Mouse (Mus musculus) kidney, postnatal 4 days (tissue): ENCODE data around the gene Reps2.

ENCODE experiments used
- DNase-seq, 2 experiments: peaks; one replicate each; pipeline ENCODE4 v3.0.0; 2021; ENCODE audit warnings: mixed read lengths in 2 of 2

Gene Reps2

DNA sequence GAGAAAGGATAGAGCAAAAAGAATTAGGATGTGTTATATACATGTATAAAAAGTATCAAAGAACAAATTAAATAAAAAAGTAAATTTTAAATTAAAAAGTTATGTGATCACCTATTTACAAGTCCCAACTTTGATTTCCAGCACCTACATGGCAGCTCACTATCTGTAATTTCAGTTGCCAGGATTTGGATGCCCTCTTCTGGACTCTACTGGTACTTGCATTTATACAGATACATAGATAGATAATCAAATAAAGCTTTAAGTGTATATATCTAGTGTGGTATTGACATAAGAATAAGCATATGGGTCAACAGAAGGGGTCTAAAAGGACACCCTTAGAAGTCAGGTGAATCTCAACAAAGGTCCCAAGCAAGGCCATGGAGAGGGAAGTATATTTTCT is 155.7 kb downstream of the Reps2 start:
- no peak for DNase-seq

DNA sequence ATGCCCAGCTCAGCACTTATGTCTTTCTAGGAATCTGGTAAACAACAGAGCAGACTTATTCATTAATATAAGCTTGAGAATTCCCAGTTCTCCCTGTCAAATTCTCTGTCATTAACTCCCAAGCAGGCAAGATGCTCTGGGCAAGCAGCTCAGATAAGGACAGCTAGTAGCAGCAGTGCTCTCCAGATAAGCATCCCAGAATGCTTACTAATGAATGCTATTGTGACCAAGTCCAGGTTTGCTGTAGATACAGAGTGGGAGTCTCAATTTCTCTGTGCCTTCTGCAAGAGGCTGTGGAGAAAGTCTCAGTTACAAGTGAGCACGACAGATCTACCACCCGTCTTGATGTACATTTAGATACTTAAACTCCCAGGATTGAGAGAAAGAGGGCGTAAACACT is 173.2 kb downstream of the Reps2 start:
- DNase-seq, result no peak

DNA sequence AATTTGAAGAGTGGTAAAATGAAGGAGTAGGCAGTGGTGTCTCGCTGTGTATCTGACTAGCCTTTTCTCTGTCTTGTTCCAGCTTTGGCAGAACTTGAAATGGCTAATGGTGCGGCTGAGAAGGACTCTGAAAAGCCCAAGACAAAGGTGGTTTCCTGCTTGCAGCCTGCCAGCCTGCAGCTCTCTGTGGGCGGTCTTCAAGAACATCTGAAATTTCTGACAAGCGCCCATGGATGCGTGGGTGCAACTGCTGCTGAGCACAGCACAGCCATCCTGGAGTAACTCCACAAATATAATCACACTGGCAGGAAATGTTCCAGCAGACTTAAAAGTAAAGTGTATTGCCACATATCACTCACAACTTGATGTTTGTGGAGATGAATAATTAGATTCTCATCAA is 181.3 kb downstream of the Reps2 start:
- DNase-seq, result no peak

DNA sequence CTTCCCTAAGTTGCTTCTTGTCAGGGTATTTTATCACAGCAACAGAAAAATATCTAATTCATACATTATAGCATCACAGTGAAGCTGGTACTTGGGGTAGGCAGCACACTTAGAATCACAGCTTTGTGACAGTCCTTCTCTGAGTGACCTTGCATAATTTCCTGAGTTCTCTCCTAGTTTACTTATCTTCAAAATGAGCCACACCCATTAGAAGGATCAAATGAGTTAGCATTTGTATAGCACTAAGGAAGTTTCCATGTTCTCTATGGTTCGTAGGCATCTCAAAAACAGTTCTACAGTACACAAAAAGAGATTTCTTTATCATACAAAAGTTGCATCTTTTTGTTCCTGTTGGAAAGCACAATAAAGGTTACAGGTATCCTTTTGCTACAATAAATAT is 187.0 kb downstream of the Reps2 start:
- no peak for DNase-seq

DNA sequence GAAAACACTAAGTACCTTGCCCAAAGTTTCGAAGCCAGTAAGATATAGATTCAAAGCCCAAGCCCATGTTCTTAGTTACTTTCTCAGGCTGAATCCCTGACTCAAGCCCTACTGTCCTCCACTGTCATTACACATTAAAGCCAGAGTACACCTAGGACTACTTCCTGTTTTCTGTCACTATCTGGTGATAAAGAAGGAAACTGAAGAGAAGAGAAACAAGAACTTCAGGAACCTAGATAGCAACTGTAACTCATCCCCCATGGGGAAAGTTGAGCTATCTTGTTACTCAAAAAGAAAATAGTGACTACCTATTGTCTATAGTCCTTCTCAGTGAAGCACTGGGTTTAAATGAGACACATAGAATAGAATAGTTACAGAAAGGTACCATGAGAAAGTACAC is 188.1 kb downstream of the Reps2 start:
- DNase-seq, result no peak

DNA sequence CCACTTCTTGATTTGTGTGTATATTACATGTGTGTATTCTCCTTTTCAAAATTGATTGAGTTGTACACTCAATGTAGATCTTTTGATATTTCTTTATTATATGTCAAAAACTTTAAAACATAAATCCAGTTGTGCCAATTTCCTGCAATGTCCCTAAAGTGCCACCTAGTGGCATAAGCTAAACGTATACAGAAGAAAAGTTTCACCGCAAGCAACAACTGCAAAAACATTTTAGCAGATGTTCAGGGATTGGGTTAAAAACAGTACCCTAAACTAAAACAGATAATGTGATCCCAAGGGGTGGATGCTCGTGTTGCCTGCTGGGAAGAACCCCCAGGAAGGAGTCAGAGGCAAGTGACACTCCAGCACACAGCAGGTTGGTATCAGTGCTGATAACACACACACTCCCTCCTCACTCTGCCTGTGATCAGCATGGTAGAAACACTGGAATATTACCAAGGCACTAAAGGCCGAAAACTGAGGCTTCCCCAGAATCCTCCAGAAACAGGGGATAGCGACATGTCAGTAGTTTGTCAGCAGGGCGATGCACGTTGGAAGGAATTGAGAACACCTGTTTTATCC is 189.5 kb downstream of the Reps2 start:
- DNase-seq, result no peak

DNA sequence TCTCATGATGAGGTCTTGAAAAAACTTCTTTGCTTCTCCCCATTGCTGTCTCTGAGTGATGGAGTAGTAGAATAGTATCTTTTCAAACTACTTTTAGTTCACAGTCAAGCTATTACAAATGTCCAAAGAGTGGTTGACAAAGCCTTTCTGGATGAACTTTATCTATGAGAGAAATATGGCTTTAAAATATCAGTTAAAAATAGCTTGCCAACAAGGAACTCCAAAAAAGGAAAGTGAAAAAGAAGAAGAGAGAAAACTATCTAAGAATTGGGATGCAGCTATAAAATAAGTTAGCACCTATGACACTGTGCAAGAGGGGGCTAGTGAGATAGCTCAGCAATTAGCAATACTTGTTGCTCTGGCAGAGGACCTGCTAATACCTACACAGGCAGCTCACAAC is 190.8 kb downstream of the Reps2 start:
- no peak for DNase-seq

DNA sequence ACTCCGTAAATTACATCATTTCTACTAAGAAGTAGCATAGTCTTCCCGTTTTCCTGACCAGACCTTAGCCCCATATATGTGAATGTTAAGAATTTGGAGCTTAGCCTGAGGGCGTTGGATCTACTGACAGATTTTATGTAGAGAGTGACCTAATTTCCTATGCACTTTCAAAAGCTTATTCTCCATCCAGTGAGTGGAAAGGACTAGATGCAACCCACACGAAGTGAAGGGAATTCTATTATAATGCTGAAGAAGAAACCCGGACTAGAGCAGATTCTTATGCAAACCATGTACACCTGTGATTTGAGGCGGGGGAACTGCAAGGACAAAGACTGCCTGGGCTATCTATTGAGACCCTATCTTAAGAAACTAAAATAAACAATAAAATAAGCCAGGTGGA is 195.5 kb downstream of the Reps2 start:
- DNase-seq, result no peak

DNA sequence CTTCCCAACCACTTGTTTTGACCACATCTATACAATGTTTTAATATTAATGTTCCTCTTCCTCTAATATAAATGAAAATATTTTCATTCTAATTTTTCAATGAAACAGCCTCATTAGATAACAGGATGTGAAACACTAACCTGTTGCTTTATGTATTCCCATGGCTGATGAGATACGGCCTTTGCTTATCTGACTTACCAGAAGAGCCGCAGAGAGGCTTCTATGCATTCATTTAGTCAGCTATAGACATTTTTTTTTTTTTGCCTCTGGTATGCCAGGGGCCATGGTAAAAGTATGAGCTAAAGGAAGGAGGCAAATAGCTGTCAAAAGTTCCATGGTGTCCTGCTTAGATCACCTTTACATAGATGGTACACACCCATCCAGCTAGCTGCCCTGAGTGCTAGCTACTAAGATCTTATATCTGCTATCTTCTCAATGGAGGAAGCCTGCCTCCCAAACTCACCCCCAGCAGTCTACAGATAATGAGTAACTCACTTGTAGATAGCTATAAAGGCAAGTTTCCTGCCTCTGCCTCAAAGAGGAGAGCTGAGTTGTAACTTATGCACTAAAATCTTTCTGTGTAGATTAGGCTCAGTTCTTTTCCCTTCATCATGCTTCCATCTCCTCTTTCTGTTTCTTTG is 196.7 kb downstream of the Reps2 start:
- DNase-seq, result no peak

DNA sequence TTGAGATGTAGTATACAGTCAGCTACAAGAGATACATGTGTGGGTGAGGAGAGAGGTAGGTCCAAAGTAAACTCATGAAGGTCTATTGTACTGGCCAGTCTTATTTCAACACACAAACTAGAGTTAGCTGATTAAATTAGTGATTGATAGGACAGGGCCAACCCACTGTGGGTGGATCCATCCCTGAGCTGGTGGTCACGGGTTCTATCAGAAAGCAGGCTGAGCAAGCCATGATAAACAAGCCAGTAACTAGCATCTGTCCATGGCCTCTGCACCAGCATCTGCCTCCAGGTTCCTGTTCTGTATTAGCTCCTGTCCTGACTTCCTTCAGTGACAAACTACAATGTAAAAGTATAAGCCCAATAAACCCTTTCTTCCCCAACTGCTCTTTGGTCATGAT is 200.1 kb downstream of the Reps2 start:
- no peak for DNase-seq

DNA sequence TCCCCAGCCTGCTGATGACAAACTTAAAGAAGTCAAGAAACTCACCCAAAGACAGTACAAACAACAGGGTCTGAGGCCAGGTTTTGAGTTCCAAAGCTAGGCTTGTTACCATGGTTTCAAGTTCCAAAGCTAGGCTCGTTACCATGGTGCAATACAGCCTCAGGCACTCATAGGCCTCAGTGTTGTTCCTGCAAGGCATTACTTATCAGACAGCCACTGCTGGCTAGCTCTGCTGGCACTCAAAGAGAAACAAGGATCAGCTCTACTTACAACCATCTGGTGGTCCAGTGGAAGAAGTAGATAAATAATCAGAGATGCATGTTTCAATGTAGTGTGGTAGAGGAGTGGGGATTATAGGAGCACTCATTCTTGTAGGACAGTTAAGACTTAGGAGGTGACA is 200.5 kb downstream of the Reps2 start:
- DNase-seq, result no peak

DNA sequence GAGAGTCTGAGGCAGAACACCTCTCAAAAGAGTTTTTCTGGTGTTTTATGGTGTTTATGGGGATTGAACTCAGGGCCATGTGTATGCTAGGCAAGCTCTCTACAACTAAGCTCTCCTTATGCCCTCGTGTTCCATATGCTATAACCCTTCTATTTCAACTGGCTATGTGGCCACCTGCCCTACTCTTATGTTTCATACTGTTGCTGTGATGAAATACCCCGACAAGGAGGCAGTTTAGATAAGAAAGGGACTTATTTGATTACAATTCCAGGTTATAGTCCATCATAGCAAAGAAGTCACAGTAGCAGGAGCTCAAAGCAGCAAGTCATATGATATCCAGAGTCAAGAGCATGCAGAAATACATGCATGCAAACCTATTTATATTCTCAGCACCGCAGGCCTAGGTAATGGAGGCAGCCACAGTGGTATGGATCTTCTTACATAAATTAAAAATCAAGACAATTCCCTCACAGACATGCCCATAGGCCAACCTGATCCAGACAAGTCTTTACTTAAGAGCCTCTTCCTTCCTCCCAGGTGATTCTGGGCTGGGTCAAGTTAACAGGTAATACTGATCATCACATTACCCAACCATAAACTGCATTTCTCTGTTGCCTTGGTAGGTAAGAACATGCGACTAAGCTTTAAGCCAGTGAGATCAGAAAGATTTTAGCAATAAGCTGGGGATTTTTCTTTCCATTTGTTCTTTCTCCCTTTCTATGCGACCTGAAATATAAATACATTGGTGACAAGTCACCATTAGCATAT is 210.5 kb downstream of the Reps2 start:
- no peak for DNase-seq

DNA sequence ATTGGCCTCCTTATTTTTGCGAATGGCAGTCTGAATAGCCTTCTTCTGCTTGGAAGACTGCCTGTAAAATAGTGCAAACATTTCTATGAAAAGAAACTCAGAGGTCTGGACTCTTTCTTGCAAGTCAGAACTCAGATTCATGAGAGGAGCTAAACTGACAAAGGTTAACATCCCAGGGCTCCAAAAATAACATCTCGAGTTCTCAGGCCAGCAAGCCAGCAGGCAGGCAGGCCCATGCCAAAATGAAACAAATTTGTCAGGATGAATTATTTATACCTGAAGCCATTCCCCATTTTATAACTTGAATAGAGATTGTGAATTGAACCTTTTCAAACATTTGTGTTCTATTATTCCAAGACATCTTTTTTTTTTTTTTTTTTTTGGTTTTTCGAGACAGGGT is 215.8 kb downstream of the Reps2 start:
- no peak for DNase-seq

DNA sequence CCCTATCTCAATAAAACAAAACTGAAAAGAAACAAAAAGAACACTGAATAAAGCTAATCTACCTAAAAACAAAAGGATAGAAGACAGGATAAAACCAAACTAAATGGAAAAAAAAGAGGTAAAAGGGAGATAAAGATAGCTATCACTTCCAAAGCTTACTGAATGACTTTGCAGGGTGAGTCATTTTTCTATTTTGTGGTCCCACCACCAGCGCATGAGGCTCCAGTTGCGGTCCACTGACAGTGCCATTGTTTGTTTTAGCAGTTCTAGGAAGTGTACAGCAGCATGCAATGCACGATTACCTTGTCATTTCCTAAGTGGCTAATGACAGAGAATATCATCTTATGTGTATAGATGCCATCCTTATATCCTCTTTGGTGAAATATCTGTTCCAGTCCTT is 224.0 kb downstream of the Reps2 start:
- no peak for DNase-seq

DNA sequence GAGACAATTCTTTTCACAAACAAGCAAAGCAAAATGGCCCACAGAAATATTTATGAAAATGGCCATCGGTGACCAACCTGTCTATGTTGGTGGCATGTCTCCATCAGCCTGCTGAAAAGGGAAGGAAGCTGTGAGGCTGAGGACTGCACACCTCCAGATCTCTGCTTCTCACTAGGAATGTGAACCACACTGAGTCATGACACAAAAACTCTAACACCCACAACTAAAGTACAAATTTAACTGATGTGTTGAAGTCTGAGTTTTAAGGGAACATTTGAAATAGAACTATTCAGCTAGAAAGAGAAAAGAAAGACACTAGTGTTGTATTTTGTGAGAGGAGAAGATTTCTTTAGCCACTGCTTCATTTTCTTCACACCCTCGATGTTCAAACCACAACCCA is 230.3 kb downstream of the Reps2 start:
- no peak for DNase-seq

DNA sequence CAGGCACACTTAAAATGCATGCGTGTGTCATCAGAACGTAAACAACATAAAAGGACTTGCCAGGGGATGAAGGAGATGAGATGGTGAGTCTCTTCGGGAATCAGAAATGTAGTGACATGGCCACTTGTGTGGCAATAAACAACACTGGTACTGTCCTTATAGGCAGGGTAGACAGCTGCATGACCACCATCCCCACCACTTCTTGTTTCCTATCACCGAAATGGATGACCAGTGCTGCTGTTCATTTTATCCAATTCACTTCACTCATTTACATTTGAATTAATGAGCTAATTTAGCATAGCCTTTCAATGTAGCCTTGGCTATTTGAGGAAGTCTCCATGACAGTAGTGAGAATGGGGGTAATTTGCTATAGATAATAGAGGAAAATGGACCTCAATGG is 236.2 kb downstream of the Reps2 start:
- no peak for DNase-seq

DNA sequence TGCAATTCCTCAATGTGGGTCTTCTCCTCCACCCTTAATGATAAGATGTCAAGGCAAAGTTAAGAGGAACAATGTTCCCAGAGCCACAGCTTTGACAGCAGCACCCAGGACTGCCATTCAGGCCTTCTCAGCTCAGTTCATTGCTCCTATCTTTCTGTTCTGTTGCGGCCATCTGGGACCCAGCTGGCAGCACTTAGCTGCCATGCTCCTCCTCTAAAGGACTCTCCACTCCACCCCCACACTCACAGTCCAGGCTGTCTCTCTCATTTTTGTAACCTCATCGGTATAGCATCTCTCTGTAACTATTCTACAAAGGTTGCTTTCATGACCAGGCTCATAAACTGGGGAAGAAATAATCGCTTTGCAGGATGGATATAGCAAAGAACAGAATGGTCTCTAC is 241.0 kb downstream of the Reps2 start:
- DNase-seq, result peak in 1 of 2 experiments; percentile 2

DNA sequence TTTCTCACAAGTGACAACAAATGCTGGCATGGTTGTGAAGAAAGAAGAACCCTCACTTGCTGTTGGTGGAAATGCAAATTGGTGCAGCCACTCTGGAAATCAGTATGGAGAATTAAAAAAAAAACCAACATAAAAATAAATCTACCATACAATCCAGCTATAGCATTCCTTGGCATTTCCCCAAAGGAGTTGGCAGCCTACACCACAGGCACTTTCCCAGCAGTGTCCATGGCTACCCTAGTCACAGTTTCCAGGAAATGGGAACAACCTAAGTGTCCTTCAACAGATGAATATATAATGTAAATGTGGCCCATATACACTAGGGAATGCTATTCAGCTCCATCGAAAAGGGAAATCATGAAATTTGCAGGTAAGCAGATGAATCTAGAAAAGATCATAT is 262.7 kb downstream of the Reps2 start:
- no peak for DNase-seq

DNA sequence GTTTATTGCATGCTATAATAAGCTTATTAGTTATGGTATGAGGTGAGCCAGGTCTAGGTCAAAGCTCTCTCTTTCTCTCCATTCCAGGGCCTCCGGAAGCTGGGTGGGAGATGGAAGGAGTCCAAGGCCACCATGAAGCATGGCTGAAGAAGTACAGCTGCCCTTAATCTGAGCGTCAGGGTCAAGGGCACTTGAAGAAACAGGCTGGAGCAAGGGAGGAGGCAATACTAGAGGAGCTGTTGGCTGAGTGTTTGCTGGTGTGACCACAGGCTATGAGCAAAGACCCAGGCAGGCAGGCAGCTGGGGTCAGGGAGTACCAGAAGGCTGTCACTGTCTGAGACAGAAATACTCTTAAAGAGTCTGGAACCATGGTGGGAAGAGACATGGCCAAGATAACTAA is 280.2 kb downstream of the Reps2 start:
- peak; percentile 55 to 73 for DNase-seq
